Mouse (Mus musculus) hindbrain, embryonic 11.5 days (tissue): ENCODE measurements around the gene Fxyd6. TPM values are rescaled to one million over a fixed set of nuclear protein-coding genes. Genes with fewer than 3 reads are reported as not detected.

Experiments used
- ATAC-seq: fragments of 200-750 bp; cut with Nextera tagmentation; 2 replicates; pipeline ENCODE4 v1.8.0; 2017; ENCODE audit warnings: mild to moderate bottlenecking, moderate TSS enrichment, moderate library complexity; ENCODE audit not compliant: low FRiP score
- DNase-seq: peaks from one replicate; pipeline ENCODE4 v3.0.0-alpha.2; 2015; ENCODE audit warnings: low spot score
- H3K27ac ChIP-seq: fragments of 300-500 bp; sonication (generic); 2 replicates; pipeline ENCODE4 v1.5.1; 2014; ENCODE audit warnings: mild to moderate bottlenecking, low read depth, low read length
- H3K27me3 ChIP-seq: fragments of 300-500 bp; sonication (generic); 2 replicates; pipeline ENCODE4 v1.6.1; 2014; ENCODE audit warnings: mild to moderate bottlenecking, low read length, moderate library complexity, mixed read lengths; ENCODE audit not compliant: control insufficient read depth, insufficient read depth
- H3K36me3 ChIP-seq: fragments of 300-500 bp; sonication (generic); 2 replicates; pipeline ENCODE4 v1.6.1; 2014; ENCODE audit warnings: mild to moderate bottlenecking, low read length, moderate library complexity, mixed read lengths; ENCODE audit not compliant: control insufficient read depth, insufficient read depth
- H3K4me1 ChIP-seq: fragments of 300-500 bp; sonication (generic); replicated peaks from 2 replicates; pipeline ENCODE4 v1.6.1; 2014; ENCODE audit warnings: low read length, mixed read lengths; ENCODE audit not compliant: control insufficient read depth, insufficient read depth
- H3K4me2 ChIP-seq: fragments of 300-500 bp; sonication (generic); replicated peaks from 2 replicates; pipeline ENCODE4 v1.6.1; 2014; ENCODE audit warnings: mild to moderate bottlenecking, low read depth, low read length
- H3K4me3 ChIP-seq: fragments of 300-500 bp; sonication (generic); 2 replicates; pipeline ENCODE4 v1.5.1; 2014; ENCODE audit warnings: low read depth, low read length
- H3K9ac ChIP-seq: fragments of 300-500 bp; sonication (generic); 2 replicates; pipeline ENCODE4 v1.6.1; 2014; ENCODE audit warnings: low read depth, low read length
- H3K9me3 ChIP-seq: fragments of 300-500 bp; sonication (generic); 2 replicates; pipeline ENCODE4 v1.6.1; 2016; ENCODE audit warnings: low read length; ENCODE audit not compliant: control insufficient read depth
- WGBS: fragments of 180-500 bp; shearing (Covaris S2); extraction: QIAGEN DNeasy Blood & Tissue Kit; methylation state at CpG from one replicate; pipeline ENCODE4 v1.1.7; 2014; 5-methylcytosine and 5-hydroxymethylcytosine counted together
- polyA plus RNA-seq: library from polyadenylated mRNA; unstranded; fragments of >200 nt; fragmentation: Nextera tagmentation; extraction: Ambion mirVana; gene quantifications from 2 replicates; pipeline ENCODE4 v1.2.1, GENCODE M21; 2014

The Fxyd6 gene
- polyA plus RNA-seq, 1 experiment from 2014 or later = 111 TPM

DNA sequence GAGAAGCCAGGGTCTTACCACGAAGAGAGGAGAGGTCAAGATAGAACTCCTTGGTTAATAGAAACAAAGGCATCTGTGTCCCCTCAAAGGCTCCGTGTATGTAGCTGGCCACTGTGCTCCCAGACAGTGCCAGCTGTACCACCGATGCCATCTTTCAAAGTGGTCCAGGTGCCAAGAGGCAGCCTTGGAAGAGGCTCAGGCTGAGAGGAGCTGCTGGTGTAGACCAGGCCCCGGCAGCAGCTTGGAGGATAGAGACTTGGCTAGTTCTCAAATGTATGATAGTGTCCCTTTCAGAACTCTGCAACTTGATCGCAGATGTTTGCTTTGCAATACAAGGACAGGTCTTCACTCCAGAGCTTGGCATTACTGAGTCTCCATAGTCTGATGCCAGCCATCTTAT, 12.4 kb downstream of the Fxyd6 start:
- no peak for DNase-seq
- no peaks in the 10 kb centered on the region for H3K27me3 ChIP-seq
- 88% methylated on average over 5 of the region's 5 CpGs for WGBS

DNA sequence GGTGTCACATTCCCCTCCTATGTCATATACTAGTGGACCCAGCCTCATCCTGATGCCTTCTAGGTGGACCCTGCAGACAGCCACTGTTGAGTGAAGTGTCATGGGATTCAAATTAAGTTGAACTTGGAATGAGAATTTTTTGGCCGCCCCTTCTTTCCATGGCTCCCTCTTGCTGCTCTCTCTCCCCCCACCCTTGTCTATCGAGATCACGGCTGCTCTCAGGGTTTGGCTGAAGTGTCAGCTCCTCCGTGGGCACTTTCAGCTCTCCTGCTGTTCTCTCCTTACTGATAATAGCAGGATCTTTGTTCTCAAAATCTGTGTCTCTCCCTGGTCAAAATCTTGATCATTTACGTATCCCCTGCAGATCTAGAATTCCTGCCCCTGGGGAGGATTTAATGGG, 12.8 kb downstream of the Fxyd6 start:
- WGBS = 77% methylated on average over 5 of the region's 5 CpGs
- Histone ChIP-seq H3K9ac (no peak overlapping the region), H3K4me2 (no peak overlapping the region), H3K27ac (no peak overlapping the region), H3K36me3 (no peaks in the 10 kb centered on the region), H3K4me1 (no peaks in the 10 kb centered on the region), H3K27me3 (no peaks in the 10 kb centered on the region), H3K4me3 (no peak overlapping the region), H3K9me3 (no peaks in the 10 kb centered on the region)
- DNase-seq (no peak), ATAC-seq (no peak)

More for the DNA sequence above, 12.4 kb downstream of the Fxyd6 start:
- Histone ChIP-seq H3K27ac (no peak overlapping the region), H3K4me3 (no peak overlapping the region), H3K36me3 (no peaks in the 10 kb centered on the region), H3K9ac (no peak overlapping the region), H3K4me1 (no peaks in the 10 kb centered on the region), H3K9me3 (no peaks in the 10 kb centered on the region), H3K4me2 (no peak overlapping the region)
- ATAC-seq = no peak

- ATAC-seq (no peak), DNase-seq (no peak)
- H3K9me3 ChIP-seq = no peaks in the 10 kb centered on the region
- H3K27me3 ChIP-seq = no peaks in the 10 kb centered on the region
- no peak overlapping the region for H3K9ac ChIP-seq
- 97% methylated on average over 6 of the region's 6 CpGs for WGBS
- H3K4me2 ChIP-seq = no peak overlapping the region
- no peak overlapping the region for H3K4me3 ChIP-seq
- no peaks in the 10 kb centered on the region for H3K36me3 ChIP-seq
- H3K27ac ChIP-seq = no peak overlapping the region
- no peaks in the 10 kb centered on the region for H3K4me1 ChIP-seq
Observed at GRCm38 (mm10) chr9:45383883-45384282, 13.9 kb downstream of the Fxyd6 start.

GRCm38 (mm10) chr9:45386698-45387097, 16.7 kb downstream of the Fxyd6 start:
- no peak overlapping the region for H3K27ac ChIP-seq
- ATAC-seq (no peak), DNase-seq (no peak)
- WGBS = 93% methylated on average over 5 of the region's 5 CpGs
- H3K4me2 ChIP-seq = no peak overlapping the region
- H3K4me1 ChIP-seq = no peaks in the 10 kb centered on the region
- no peak overlapping the region for H3K4me3 ChIP-seq
- no peak overlapping the region for H3K9ac ChIP-seq
- no peaks in the 10 kb centered on the region for H3K27me3 ChIP-seq
- H3K9me3 ChIP-seq = no peaks in the 10 kb centered on the region
- H3K36me3 ChIP-seq = no peaks in the 10 kb centered on the region

DNA sequence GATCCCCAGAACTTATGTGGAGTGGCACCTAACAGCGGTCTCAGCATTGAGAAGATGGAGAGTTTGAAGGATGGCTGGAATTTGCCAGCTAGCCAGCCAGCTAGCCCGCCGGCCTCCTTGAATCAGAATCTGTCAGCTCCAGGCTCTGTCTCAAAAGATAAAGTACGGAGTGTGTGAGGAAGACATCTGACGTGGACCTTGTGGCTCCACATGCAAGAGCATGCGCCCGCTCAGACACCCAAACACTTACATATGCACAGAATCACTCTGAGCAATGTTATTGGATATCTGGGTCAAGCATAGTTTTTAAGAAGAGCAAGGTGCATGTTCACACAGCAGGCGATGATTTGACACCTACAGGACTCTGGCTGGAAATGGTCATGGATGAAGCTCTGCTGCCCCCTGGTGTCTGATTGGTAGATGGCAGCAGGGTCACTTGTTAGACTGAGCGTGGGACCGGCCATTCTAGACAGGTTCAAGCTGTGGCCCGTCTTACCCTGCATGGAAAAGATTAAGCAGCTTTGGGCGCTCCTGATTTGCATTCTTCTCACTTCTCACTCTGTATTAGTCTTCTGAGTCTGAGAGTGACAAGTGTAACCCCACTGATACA, 18.5 kb downstream of the Fxyd6 start:
- peak; percentile 57; the same call in 1 of the 2 replicates for ATAC-seq
- H3K36me3 ChIP-seq = no peaks in the 10 kb centered on the region

GRCm38 (mm10) chr9:45389596-45389995, 19.6 kb downstream of the Fxyd6 start:
- ATAC-seq (no peak), DNase-seq (no peak)
- Histone ChIP-seq H3K4me3 (no peak overlapping the region), H3K36me3 (no peaks in the 10 kb centered on the region), H3K9me3 (no peaks in the 10 kb centered on the region), H3K4me1 (no peaks in the 10 kb centered on the region), H3K4me2 (no peak overlapping the region), H3K9ac (no peak overlapping the region), H3K27me3 (no peaks in the 10 kb centered on the region), H3K27ac (no peak overlapping the region)
- 87% methylated on average over 8 of the region's 8 CpGs for WGBS

More for the DNA sequence above, 18.5 kb downstream of the Fxyd6 start:
- Histone ChIP-seq H3K9me3 (no peaks in the 10 kb centered on the region), H3K27me3 (no peaks in the 10 kb centered on the region), H3K4me3 (no peak overlapping the region), H3K4me1 (no peaks in the 10 kb centered on the region), H3K9ac (no peak overlapping the region), H3K4me2 (no peak overlapping the region), H3K27ac (no peak overlapping the region)
- WGBS = 54% methylated on average over 12 of the region's 12 CpGs
- DNase-seq = peak; percentile 91

DNA sequence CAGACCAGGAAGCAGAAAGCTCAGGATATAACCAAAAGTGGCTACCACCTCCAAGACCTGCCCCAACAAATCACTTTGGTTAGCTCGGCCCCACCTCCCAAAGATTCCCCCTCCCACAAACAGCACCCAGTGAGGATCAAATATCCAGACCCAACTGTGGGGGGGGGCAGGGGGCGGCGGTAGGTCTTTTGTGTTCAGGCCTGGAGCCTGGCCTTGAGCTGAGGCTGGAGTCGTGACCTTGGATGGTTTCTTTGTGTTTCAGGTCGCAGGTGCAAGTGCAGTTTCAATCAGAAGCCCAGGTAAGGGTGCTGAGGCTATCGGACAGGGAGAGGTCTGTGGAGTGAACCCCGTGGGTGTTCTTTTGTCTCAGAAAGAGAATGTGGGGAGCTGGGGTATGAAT, 21.3 kb downstream of the Fxyd6 start:
- Histone ChIP-seq H3K36me3 (no peaks in the 10 kb centered on the region), H3K27me3 (no peaks in the 10 kb centered on the region), H3K9me3 (no peaks in the 10 kb centered on the region), H3K9ac (no peak overlapping the region), H3K27ac (no peak overlapping the region), H3K4me2 (no peak overlapping the region), H3K4me3 (no peak overlapping the region), H3K4me1 (no peaks in the 10 kb centered on the region)
- DNase-seq (no peak), ATAC-seq (no peak)
- WGBS = 77% methylated on average over 7 of the region's 7 CpGs

- no peaks in the 10 kb centered on the region for H3K9me3 ChIP-seq
- DNase-seq (no peak), ATAC-seq (no peak)
- H3K4me1 ChIP-seq = no peaks in the 10 kb centered on the region
- H3K27ac ChIP-seq = no peak overlapping the region
- no peaks in the 10 kb centered on the region for H3K36me3 ChIP-seq
- H3K9ac ChIP-seq = no peak overlapping the region
- H3K27me3 ChIP-seq = no peaks in the 10 kb centered on the region
- no peak overlapping the region for H3K4me2 ChIP-seq
- no peak overlapping the region for H3K4me3 ChIP-seq
- WGBS = 95% methylated on average over 6 of the region's 6 CpGs
Observed at GRCm38 (mm10) chr9:45395218-45395617, 25.2 kb downstream of the Fxyd6 start.

DNA sequence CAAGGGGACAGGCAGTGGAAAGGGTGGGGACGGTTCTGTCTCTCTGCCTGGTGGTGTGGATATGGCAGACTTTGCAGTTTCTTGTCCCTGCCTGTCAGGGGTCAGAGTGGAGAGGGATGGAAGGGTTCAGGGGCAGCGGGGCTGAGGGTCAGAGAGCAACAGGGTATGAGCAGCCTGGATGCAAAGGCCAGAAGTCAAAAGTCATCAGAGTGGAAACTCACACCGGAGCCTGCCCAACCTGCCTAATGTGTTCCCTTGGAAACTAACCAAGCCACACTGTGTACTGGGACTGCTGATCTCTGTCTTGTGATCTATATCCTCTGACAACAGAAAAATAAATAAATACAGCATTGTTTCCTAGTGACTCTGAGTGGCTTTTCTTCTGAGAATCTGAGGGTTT, 25.8 kb downstream of the Fxyd6 start:
- Histone ChIP-seq H3K27ac (no peak overlapping the region), H3K27me3 (no peaks in the 10 kb centered on the region), H3K4me3 (no peak overlapping the region), H3K9me3 (no peaks in the 10 kb centered on the region), H3K4me2 (no peak overlapping the region), H3K9ac (no peak overlapping the region), H3K4me1 (no peaks in the 10 kb centered on the region), H3K36me3 (no peaks in the 10 kb centered on the region)
- ATAC-seq (no peak), DNase-seq (no peak)
- 57% methylated on average over 3 of the region's 3 CpGs for WGBS
